Mouse (Mus musculus) hindbrain, embryonic 13.5 days (tissue): ENCODE data around the gene Agmat. TPM values are rescaled to one million over a fixed set of nuclear protein-coding genes. Genes with fewer than 3 reads are reported as not detected.

Experiments used
- ATAC-seq: fragments of 200-750 bp; cut with Nextera tagmentation; 2 replicates; pipeline ENCODE4 v1.8.0; 2017; ENCODE audit warnings: moderate TSS enrichment; ENCODE audit not compliant: low FRiP score
- H3K27ac ChIP-seq: fragments of 300-500 bp; sonication (generic); 2 replicates; pipeline ENCODE4 v1.5.1; 2015; ENCODE audit warnings: inconsistent platforms, mild to moderate bottlenecking, moderate library complexity
- H3K27me3 ChIP-seq: fragments of 300-500 bp; sonication (generic); 2 replicates; pipeline ENCODE4 v1.6.1; 2015; ENCODE audit warnings: mild to moderate bottlenecking, inconsistent platforms
- H3K36me3 ChIP-seq: fragments of 300-500 bp; sonication (generic); 2 replicates; pipeline ENCODE4 v1.6.1; 2015; ENCODE audit warnings: mild to moderate bottlenecking, inconsistent platforms
- H3K4me1 ChIP-seq: fragments of 300-500 bp; sonication (generic); replicated peaks from 2 replicates; pipeline ENCODE4 v1.6.1; 2015; ENCODE audit warnings: inconsistent platforms
- H3K4me2 ChIP-seq: fragments of 300-500 bp; sonication (generic); 2 replicates; pipeline ENCODE4 v1.6.1; 2015; ENCODE audit warnings: inconsistent platforms, mild to moderate bottlenecking, moderate library complexity
- H3K4me3 ChIP-seq: fragments of 300-500 bp; sonication (generic); 2 replicates; pipeline ENCODE4 v1.5.1; 2015; ENCODE audit warnings: mild to moderate bottlenecking, inconsistent platforms
- H3K9ac ChIP-seq: fragments of 300-500 bp; sonication (generic); 2 replicates; pipeline ENCODE4 v1.6.1; 2015; ENCODE audit warnings: mild to moderate bottlenecking, inconsistent platforms
- H3K9me3 ChIP-seq: fragments of 300-500 bp; sonication (generic); 2 replicates; pipeline ENCODE4 v1.6.1; 2016; ENCODE audit warnings: inconsistent platforms
- WGBS: fragments of 180-500 bp; shearing (Covaris S2); methylation state at CpG from one replicate; pipeline ENCODE4 v1.1.7; 2015; 5-methylcytosine and 5-hydroxymethylcytosine counted together
- polyA plus RNA-seq: library from polyadenylated mRNA; unstranded; fragments of >200 nt; fragmentation: Nextera tagmentation; extraction: Ambion mirVana; gene quantifications from 2 replicates; pipeline ENCODE4 v1.2.1, GENCODE M21; 2015

Gene Agmat
- polyA plus RNA-seq, result not detected in 2 replicates

DNA sequence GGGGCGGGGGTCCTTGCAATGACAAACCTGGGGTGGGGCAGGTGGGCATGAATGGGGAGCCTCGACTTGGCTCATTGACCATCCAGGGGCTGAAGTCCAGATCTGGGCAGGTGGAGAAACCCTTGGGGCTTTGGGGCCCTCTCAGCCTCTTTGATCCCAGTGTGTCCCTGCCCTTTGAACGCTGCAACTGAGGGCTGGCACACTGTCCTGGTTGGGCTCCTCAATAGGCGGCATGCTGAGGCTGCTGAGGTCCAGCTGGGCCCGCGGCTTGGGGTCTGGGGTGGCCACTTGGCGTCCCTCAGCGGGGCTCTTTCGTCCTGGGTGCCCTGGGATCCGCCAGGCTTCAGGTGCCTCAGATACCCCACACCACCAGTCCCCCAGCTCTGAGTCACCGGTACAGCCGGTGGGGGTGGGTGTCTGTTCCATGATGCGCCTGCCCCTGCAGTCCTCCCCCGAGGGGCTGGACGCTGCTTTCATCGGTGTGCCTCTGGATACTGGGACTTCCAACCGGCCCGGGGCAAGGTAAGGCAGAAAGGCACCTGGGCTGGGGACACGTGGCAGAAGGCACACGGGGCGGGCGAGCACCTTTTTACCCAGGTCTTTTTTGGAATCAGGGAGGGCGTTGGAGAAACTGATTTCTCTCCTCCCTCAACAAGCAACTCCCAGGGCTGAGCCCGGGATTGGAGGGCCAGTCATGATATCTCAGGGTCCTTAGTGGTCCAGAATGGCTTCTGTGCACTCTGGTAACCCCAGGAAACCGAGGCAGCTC lies at the start of gene Agmat:
TSS of gene Agmat (plus strand) at position 95 of the 769 bp plus-strand sequence.
- no peaks in the 10 kb centered on the region for H3K36me3 ChIP-seq
- H3K4me2 ChIP-seq, result no peak within 1 kb of the TSS
- peaks cover 9% of the 10 kb centered on the region; the same call in 1 of the 2 replicates for H3K27me3 ChIP-seq
- no peak for ATAC-seq
- no peak within 1 kb of the TSS for H3K9ac ChIP-seq
- 22% methylated on average over 25 of the region's 25 CpGs for WGBS
- no peaks in the 10 kb centered on the region for H3K9me3 ChIP-seq
- peaks cover 6% of the 10 kb centered on the region for H3K4me1 ChIP-seq
- no peak within 1 kb of the TSS for H3K27ac ChIP-seq
- no peak within 1 kb of the TSS for H3K4me3 ChIP-seq

DNA sequence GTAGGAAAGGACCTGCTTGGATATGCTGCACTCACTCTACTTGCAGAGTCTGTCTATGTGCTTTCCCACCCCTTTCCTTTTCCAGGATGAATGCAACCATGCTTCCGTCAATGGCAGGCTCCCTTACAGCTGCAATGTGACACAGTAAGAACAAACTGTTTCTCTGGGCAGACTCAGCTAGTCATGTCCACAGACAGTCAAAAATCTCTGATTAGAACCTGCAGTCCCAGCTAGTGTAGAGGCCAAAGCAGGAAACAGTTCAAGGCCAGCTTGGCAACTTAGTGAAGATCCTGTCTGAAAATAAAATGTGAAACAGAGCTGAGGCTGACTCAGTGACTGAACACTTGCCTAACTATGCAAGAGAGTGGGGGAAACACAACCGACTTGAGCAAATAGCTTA lies 41.8 kb upstream of the Agmat start:
- H3K36me3 ChIP-seq, result peaks cover 97% of the 10 kb centered on the region
- WGBS, result 90% methylated on average over 2 of the region's 2 CpGs
- no peaks in the 10 kb centered on the region for H3K9me3 ChIP-seq
- no peak overlapping the region for H3K9ac ChIP-seq
- H3K4me2 ChIP-seq, result no peak overlapping the region
- no peaks in the 10 kb centered on the region for H3K4me1 ChIP-seq
- no peak overlapping the region for H3K27ac ChIP-seq
- H3K27me3 ChIP-seq, result no peaks in the 10 kb centered on the region
- ATAC-seq, result no peak
- H3K4me3 ChIP-seq, result no peak overlapping the region

DNA sequence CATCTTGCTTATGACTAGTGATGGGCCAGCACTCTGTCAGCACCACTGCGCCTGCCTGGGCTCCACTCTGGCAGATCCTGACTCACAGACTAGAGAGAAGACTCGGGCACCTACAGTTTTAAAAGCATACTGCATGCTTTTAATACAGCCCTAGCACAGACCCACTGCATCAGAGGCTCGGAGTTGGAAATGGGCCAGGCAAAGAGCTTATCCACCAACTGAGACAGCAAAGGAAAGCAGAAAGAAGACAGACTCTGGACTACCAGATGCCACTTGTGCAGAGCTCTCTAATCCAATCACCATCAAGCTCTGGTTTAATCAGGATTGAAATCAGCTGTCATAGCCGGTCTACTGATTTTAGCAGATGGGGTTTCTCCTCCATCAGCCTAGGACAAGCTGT lies 41.1 kb upstream of the Agmat start:
- H3K4me2 ChIP-seq, result no peak overlapping the region
- no peak overlapping the region for H3K4me3 ChIP-seq
- H3K27ac ChIP-seq, result 0 out of 2 replicates have a peak overlapping the region, but pooled peaks have one; percentile 8
- H3K9me3 ChIP-seq, result no peaks in the 10 kb centered on the region
- H3K27me3 ChIP-seq, result no peaks in the 10 kb centered on the region
- H3K4me1 ChIP-seq, result no peaks in the 10 kb centered on the region
- peaks cover 97% of the 10 kb centered on the region for H3K36me3 ChIP-seq
- ATAC-seq, result no peak
- WGBS, result 86% methylated on average over 4 of the region's 4 CpGs
- H3K9ac ChIP-seq, result no peak overlapping the region

DNA sequence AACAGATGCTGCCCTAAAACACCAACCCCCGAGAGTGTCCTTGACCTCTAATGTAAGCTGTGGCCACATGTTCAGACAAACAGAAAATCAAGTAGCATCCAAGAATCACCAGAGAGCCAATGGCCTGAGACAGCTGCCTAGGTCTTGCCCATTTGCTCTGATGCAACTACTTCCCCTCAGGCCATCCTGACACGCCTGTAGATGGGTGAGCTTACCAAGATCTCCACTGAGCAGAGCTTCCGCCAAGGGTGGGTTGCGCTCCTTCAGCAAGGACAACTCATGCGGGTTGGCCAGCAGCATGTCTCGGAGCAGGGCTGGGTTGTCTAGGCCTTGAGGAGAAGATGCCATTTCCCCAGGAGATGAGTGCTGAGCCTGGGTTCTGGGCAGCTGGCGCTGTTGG lies 38.5 kb upstream of the Agmat start:
- Histone ChIP-seq H3K4me2 (no peak overlapping the region), H3K9ac (no peak overlapping the region), H3K27me3 (no peaks in the 10 kb centered on the region), H3K36me3 (peaks cover 100% of the 10 kb centered on the region), H3K4me1 (no peaks in the 10 kb centered on the region), H3K4me3 (no peak overlapping the region), H3K27ac (no peak overlapping the region), H3K9me3 (no peaks in the 10 kb centered on the region)
- WGBS, result 95% methylated on average over 7 of the region's 7 CpGs
- no peak for ATAC-seq

DNA sequence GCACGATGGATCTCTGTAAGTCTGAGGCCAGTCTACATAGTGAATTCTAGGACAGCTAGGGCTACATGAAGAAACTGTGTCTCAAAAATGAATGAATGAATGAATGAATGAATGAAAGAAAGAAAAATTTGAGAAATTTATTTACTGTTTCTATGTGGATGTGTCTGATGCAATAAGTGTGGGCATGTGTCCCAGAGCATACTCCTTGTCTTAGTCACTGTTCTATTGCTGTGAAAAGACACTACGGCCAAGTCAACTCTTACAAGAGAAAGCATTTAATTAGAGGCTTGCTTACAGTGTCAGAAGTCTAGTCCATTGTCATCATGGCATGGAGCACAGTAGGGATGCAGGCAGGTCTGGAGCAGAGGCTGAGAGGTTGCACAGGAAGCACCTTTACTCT lies 37.5 kb upstream of the Agmat start:
- H3K4me1 ChIP-seq, result no peaks in the 10 kb centered on the region
- H3K36me3 ChIP-seq, result peaks cover 94% of the 10 kb centered on the region
- 96% methylated on average over 2 of the region's 2 CpGs for WGBS
- no peak overlapping the region for H3K27ac ChIP-seq
- no peaks in the 10 kb centered on the region for H3K27me3 ChIP-seq
- no peak for ATAC-seq
- no peak overlapping the region for H3K4me2 ChIP-seq
- H3K4me3 ChIP-seq, result no peak overlapping the region
- no peak overlapping the region for H3K9ac ChIP-seq
- no peaks in the 10 kb centered on the region for H3K9me3 ChIP-seq

DNA sequence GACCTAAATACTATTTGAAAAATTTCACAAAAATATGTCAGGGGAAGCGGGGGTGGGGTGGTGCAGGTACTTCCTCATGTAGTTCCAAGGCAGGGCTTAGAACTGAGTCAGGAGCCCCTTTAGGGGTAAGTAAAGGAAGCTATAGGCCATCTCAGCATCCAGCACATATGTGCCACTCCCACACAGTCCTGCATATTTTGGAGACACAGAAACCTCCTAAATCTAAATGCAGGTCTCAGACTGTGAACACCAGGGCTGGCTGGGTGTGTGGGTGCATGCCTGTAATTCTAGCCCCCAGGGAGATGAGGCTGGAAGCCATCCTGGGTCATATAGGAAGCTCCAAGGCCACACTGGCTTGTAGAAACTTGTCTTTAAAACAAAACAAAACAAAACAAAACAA lies 35.2 kb upstream of the Agmat start:
- no peaks in the 10 kb centered on the region for H3K9me3 ChIP-seq
- no peak overlapping the region for H3K27ac ChIP-seq
- H3K27me3 ChIP-seq, result no peaks in the 10 kb centered on the region
- WGBS, result 96% methylated on average over 1 of the region's 1 CpGs
- peaks cover 5% of the 10 kb centered on the region; the same call in 1 of the 2 replicates for H3K4me1 ChIP-seq
- ATAC-seq, result no peak
- peaks cover 71% of the 10 kb centered on the region for H3K36me3 ChIP-seq
- H3K9ac ChIP-seq, result no peak overlapping the region
- no peak overlapping the region for H3K4me2 ChIP-seq
- no peak overlapping the region for H3K4me3 ChIP-seq

DNA sequence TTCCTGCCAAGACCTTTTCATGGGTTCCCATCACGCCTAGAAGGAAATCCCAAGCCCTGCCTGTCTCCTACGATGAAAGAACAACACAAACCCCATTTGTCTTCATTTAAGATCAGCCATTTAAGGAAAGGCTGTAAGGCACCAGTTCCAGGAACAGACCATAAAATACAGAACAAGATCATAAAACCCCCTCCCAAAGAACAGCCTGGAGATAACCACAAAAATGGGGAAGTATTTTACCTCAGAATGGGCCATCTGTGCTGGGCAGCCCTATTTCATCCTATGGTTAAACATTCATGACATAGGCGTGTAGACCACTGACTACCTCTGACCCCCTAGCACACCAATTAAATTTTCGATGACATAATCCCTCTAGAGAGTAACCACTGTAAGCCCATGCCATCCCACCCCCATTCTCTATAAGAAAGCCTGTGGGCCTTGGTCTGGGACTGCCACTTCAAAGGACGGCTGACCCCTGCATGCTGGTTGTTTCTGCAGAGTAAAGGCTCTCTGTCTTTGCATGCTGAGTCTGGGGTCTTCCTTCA lies 32.8 kb upstream of the Agmat start:
- Histone ChIP-seq H3K9me3 (no peaks in the 10 kb centered on the region), H3K27ac (no peak overlapping the region), H3K4me2 (no peak overlapping the region), H3K4me1 (peaks cover 5% of the 10 kb centered on the region; the same call in 1 of the 2 replicates), H3K36me3 (peaks cover 51% of the 10 kb centered on the region), H3K4me3 (no peak overlapping the region), H3K27me3 (no peaks in the 10 kb centered on the region), H3K9ac (no peak overlapping the region)
- 90% methylated on average over 5 of the region's 5 CpGs for WGBS
- ATAC-seq, result no peak

DNA sequence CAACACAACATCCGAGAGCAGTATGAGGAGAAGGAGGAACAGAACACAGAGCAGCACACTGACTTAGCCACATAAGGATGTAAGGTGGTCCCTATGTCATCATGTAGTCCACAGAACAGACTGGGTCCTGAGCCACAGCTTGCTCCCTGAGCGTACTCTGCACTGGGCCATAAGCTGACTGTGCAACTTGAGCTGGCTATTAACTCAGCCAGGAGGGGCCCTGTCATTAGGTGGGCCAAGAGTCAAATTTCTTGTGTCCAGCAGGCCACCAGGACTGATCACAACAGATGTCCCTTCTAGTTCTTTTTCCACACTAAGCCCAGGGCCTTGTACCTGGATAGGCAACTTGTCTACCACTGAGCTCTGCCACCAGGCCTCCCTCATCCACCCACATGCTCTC lies 31.4 kb upstream of the Agmat start:
- Histone ChIP-seq H3K4me3 (no peak overlapping the region), H3K27ac (no peak overlapping the region), H3K9ac (no peak overlapping the region), H3K9me3 (no peaks in the 10 kb centered on the region), H3K4me1 (peaks cover 9% of the 10 kb centered on the region; the same call in 1 of the 2 replicates), H3K4me2 (no peak overlapping the region), H3K27me3 (no peaks in the 10 kb centered on the region), H3K36me3 (peaks cover 38% of the 10 kb centered on the region)
- 76% methylated on average over 2 of the region's 2 CpGs for WGBS
- no peak for ATAC-seq

DNA sequence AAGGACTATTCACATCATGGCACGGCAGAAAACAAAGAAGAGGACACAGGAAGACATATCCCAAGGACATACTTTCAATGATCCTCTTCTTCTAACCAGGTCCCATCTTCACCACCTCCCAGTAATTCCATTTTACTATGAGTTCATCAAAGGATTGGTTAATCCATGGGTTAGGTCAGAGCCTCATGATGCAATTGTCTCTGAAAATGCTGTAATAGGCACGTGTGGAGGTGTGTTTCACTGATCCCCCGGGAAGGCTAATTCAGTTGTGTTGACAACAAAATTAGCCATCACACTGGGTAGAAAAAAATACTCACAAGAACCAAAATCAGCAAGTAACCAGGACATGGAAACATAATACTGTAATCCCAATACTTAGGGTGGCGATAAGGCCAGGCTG lies 28.8 kb upstream of the Agmat start:
- H3K9ac ChIP-seq, result no peak overlapping the region
- 80% methylated on average over 4 of the region's 4 CpGs for WGBS
- H3K4me3 ChIP-seq, result no peak overlapping the region
- H3K9me3 ChIP-seq, result no peaks in the 10 kb centered on the region
- no peak overlapping the region for H3K27ac ChIP-seq
- no peak overlapping the region for H3K4me2 ChIP-seq
- peaks cover 15% of the 10 kb centered on the region for H3K36me3 ChIP-seq
- H3K27me3 ChIP-seq, result no peaks in the 10 kb centered on the region
- no peak for ATAC-seq
- peaks cover 33% of the 10 kb centered on the region for H3K4me1 ChIP-seq

DNA sequence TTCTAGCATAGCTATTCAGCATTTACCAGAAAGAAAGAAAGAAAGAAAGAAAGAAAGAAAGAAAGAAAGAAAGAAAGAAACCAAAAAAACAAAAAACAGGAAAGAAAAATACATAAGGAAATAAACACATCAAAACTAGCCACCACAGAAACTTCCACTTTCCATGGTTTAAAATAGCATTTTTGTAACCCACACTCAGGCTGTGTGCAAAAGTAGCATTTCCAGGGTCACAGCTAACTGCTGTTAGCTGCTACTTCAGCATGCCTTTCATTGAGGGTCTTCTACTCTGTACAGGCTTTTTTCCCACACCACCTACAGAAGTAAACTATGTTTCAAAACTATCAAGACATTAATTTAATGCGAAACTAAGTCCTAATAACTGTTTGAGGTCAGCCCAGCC lies 27.2 kb upstream of the Agmat start:
- 98% methylated on average over 1 of the region's 1 CpGs for WGBS
- no peaks in the 10 kb centered on the region for H3K27me3 ChIP-seq
- H3K9me3 ChIP-seq, result no peaks in the 10 kb centered on the region
- ATAC-seq, result no peak
- no peak overlapping the region for H3K27ac ChIP-seq
- H3K9ac ChIP-seq, result no peak overlapping the region
- peaks cover 8% of the 10 kb centered on the region; the same call in 1 of the 2 replicates for H3K36me3 ChIP-seq
- H3K4me1 ChIP-seq, result peaks cover 39% of the 10 kb centered on the region
- no peak overlapping the region for H3K4me2 ChIP-seq
- H3K4me3 ChIP-seq, result no peak overlapping the region

DNA sequence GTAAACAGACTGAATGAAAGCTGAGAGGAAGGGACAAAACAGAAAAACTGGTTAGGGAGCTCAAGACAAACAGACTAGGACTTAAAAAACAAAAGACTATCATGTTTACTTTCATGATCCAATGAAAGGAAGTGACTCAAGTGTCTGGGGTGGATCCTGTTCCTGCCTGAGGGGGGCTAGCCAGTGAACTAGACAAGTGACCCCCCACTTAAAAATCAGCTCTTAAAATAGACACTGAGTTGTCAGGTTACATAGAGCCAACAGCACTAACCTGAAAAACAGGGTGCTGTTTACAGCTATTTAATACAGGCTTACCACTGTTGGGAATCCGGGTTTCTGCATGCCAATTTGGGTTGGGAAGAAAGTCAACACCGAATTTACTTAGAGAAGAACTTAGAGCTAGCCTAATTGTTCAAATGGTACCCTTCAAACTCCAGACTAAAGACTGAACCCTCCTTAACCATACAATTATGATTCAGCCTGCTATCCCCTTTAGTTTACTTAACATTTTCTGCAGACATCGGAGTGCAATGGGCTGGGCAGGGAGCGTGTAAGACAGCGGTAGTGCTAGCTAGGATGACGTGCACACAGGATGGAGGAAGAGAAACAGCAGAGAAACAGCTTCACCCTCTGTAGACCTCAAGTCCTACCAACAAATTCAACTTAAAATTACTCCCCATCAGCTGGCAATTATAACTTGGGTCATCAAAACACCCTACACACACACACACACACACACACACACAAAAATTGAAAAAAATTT lies 25.5 kb upstream of the Agmat start:
- no peak overlapping the region for H3K4me3 ChIP-seq
- H3K4me2 ChIP-seq, result peak overlapping the region; percentile 91
- no peak overlapping the region for H3K27ac ChIP-seq
- no peaks in the 10 kb centered on the region for H3K9me3 ChIP-seq
- peaks cover 8% of the 10 kb centered on the region; the same call in 1 of the 2 replicates for H3K36me3 ChIP-seq
- 78% methylated on average over 6 of the region's 6 CpGs for WGBS
- ATAC-seq, result no peak
- H3K27me3 ChIP-seq, result no peaks in the 10 kb centered on the region
- no peak overlapping the region for H3K9ac ChIP-seq
- peaks cover 34% of the 10 kb centered on the region for H3K4me1 ChIP-seq

DNA sequence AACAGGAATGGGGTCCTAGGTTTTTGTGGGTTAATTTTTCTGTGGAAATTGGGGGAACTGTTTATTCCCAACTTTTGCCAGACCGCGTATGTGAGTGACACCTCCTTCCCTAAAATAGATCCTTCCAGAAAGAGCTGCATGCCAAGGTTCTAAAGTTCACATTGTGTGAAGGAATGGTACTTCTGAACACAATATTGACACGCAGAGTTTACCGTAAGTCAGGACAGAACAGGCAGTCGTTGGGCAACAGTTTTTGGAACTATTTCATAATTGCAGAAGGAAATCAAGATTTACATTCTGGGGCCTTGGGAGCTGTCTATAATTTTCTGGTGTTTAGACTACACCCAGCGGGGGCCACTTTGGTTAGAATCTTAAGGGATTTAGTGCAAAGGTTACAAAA lies 24.5 kb upstream of the Agmat start:
- Histone ChIP-seq H3K4me2 (peak overlapping the region; percentile 91), H3K36me3 (peaks cover 6% of the 10 kb centered on the region; the same call in 1 of the 2 replicates), H3K9me3 (no peaks in the 10 kb centered on the region), H3K27me3 (no peaks in the 10 kb centered on the region), H3K9ac (peak overlapping the region; percentile 96; the same call in 1 of the 2 replicates), H3K27ac (no peak overlapping the region), H3K4me1 (peaks cover 34% of the 10 kb centered on the region), H3K4me3 (peak overlapping the region; percentile 92)
- WGBS, result 79% methylated on average over 6 of the region's 6 CpGs
- no peak for ATAC-seq
